Mouse (Mus musculus) megakaryocyte, embryonic 14.5 days (primary cell): ENCODE measurements around the gene Chka.

Experiments
- FLI1 ChIP-seq: IDR thresholded peaks from 2 replicates; pipeline ENCODE4 v1.6.1; 2012; ENCODE audit warnings: low read length, inconsistent platforms, mixed read lengths
- GATA1 ChIP-seq: IDR thresholded peaks from 3 replicates; pipeline ENCODE4 v1.6.1; 2012; ENCODE audit warnings: mixed read lengths, low read length, inconsistent platforms, borderline replicate concordance

DNA sequence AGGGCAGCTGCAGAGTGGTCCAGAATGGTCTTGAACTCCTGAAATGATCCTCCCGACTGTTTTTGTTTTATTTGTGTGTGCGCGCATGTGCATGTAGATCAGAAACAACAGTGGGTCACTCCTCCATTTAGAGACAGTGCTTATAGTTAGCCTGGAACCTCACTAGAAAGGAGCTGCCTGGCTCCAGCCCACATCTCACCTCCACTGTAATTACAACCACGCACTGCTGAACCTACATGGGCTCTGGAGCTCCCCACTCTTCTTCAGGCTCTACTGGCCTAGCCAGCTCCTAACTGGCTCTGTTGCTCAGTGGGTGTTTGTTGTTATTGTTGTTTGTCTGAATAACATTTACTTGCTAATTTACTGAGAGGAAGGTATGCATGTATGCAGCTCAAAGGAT, 48.0 kb downstream of the Chka start:
- TF ChIP-seq GATA1 (no peak), FLI1 (no peak)
